Mouse (Mus musculus): Measurements from ENCODE around the gene Tmem190.

DNA sequence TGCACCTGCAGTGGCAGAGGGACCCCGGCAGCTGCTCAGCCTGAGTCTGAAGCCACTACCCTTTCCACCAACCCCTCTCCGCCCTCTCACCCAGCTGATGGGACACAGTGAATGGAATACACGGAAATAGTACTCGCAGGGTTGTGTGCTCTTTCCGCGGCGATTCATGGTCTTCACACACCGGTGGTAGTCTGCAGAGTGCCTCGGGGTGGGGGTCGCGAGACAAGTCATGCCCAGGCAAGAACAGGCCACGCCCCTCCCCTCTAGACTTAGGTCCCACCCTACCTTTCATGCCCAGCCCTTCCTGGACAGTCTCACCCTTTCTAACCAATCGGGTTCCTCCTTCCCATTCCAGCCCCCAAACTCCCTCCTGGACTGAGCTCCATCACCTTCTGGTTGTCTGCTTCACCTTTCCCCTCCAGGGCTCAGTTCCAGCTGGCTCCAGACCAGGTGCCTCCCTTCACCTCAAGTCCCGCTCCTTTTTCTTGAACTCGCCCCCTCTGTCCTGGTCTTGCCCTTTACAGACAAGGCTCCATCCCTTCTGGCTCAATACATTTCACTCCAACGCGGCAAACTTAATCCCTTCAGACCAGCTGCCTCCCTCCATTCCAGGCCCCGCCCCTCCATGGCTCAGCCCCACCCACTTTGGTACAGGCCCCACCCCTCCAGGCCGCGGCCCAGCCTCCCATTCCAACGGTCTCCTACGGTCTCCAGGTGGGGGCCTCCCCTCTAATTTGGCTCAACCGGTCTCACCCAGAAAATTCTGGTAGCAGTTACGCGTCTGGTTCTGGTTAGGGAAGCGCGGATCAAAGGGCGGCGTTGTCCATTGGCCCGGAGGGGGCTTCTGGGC lies 30.5 kb upstream of the Tmem190 start:
- TF ChIP-seq CTCF (IDR thresholded peaks at IDR 0.05; ENCODE audit: borderline replicate concordance, control insufficient read depth, extremely low read depth, insufficient read depth, low read length, poor library complexity): no peak
- TF ChIP-seq POLR2A (IDR thresholded peaks at IDR 0.05; ENCODE audit: control insufficient read depth, extremely low read depth, insufficient read depth, low read length, poor library complexity): no peak
